Mouse (Mus musculus) layer of hippocampus, adult 9-11 months (tissue): ENCODE results near the gene Grik5.

ENCODE experiments used
- DNase-seq: peaks from one replicate; pipeline ENCODE4 v3.0.0; 2022

Grik5 gene

DNA sequence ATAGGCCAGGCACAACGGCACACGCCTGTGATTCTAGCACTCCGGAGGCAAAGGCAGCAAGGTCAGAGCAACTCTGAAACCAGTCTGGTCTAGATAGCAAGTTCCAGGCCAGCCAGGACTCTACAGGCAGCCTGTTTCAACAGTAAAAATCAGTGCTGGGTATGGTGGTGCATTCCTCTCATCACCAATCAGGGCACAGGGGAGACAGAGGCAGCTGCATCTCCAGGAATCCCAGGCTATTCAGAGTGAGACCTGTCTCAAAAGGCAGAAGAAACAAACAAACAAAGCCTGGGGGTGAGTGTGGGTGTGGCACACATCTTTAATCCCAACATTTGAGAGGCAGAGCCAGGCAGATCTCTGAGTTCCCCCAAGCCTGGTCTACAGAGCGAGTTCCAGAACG, 88.8 kb downstream of the Grik5 start:
- DNase-seq = peak; percentile 1

- DNase-seq = peak; percentile 4
Observed at GRCm38 (mm10) chr7:24980439-24980838, 91.7 kb downstream of the Grik5 start.

DNA sequence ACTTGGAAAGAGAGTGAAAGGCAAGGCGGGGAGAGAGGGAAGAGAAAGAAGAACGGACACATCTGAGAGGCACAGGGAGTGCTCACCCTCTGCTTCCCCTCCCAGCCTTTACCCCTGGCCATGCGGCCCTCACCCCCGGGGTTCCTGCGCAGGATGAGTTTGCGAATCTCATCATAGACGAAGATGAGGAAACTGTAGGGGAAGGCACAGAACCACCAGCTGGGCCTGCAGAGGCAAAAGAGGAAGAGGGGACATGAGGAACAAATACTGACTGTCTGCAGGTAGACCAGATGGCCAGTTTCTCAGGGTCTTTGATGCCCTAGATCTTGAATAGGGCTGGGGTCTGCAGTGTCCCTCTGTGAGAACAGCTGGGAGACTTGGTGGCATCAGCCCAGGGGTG, 93.4 kb downstream of the Grik5 start:
- peak; percentile 14 for DNase-seq

DNA sequence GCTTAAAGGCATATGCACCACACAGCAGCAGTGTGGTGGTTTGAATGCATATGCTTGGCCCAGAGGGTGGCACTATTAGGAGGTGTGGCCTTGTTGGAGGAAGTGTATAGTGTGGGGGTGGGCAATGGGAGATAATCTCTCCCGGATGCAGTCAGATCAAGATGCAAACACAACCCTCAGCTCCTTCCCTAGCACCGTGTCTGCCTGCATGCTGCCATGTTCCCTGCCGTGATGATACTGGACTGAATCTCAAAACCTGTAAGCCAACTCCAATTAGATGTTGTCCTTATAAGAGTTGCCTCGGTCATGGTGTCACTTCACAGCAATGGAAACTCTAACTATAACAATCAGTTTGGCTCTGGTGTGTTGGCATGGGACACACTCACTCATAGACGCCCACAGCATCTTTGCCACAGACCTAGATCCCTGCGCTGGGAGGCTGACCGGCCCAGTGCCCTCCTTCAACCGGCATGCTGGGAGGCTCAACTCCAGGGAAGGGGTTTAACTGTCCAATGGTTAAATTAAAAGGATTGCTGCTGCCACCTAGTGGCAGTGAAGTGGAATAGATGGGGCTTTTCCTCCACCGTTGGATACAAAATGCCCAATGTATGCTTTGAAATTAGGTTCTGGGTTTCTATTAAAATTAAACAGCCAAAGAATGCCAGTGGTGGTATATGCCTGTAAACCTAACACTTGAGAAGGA, 97.1 kb downstream of the Grik5 start:
- no peak for DNase-seq

DNA sequence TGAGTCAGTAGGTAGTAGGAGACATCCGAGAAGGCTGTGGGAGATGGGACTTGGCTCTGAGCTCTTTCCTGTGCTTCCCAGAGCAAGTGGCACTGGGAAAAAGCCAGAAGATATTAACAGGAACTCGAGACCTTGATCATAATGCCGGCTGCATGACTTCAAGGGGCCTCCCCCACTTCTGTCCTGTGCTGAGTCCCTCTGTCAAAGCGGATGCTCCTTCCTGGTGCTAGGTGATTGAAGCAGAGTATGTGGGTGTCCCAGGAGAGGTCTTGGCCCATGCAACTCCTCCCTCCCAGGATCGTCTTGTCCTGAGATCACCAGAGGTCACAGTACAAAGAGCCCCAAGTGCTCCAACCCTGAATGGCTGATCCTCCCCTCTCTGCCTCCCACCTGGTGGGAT, 98.2 kb downstream of the Grik5 start:
- DNase-seq = no peak

DNA sequence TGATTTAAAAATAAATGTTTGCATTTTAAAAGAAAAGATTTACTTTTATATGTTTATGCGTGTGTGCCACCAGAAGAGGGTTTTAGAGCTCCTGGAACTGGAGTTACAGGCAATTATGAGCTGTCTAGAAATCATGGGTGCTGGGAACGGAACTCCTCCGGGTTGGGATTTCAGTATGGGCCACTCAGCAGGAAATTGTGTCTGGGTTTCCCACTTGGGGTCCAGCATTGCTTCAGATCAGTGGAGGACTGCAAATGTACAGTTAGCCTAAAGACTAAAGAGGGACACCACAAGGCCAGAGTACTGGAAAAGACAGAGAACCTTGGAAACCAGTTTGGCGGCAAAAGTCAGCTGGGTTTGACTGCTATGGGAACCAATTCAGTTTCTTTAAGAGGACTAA, 98.9 kb downstream of the Grik5 start:
- DNase-seq = no peak

- DNase-seq = peak; percentile 97
Observed at GRCm38 (mm10) chr7:24971972-24972893, 99.9 kb downstream of the Grik5 start, which contains the start of gene Rabac1. Gene Rabac1 (minus strand): TSS chr7:24972754.

- DNase-seq = no peak
Observed at GRCm38 (mm10) chr7:24971261-24971971, 100.7 kb downstream of the Grik5 start.

DNA sequence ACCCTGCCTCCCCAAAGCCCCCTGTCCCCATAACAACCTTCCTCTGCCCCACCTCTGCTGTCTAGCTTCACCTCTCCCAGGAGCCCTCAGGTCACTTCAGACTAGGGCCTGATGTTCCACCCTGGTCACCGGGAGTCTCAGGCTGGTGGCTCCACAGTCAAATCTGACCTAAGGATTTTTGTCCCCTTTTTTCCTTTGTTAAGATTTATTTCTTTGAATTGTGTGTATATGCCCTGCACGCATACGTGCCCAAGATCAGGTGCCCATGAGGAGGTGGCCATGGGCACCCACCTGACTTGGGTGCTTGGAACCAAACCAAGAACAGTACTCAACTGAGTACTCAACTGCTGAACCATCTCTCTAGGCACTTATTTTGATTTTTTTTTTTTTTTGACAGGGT, 101.8 kb downstream of the Grik5 start:
- no peak for DNase-seq

- DNase-seq = peak; percentile 78
Observed at GRCm38 (mm10) chr7:24969805-24970204, 102.3 kb downstream of the Grik5 start.

DNA sequence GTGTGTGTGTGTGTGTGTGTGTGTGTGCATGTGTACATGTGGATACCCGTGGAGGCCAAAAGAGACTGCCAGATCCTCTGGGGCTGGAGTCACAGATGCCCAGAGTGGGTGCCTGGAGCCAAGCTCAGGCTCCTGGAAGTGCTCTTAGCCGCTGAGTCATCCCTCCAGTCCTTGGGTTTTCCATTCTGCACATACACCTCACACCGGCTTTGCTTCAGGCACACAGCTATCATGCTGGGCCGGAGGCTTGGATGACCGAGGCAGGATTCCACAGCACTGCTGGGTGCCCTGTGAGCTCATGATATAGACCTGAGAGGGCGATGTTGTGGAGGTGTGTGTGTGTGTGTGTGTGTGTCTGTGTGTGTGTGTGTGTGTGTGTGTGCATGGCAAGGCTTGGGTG, 103.7 kb downstream of the Grik5 start:
- DNase-seq = no peak

GRCm38 (mm10) chr7:24967966-24968365, 104.2 kb downstream of the Grik5 start:
- no peak for DNase-seq

DNA sequence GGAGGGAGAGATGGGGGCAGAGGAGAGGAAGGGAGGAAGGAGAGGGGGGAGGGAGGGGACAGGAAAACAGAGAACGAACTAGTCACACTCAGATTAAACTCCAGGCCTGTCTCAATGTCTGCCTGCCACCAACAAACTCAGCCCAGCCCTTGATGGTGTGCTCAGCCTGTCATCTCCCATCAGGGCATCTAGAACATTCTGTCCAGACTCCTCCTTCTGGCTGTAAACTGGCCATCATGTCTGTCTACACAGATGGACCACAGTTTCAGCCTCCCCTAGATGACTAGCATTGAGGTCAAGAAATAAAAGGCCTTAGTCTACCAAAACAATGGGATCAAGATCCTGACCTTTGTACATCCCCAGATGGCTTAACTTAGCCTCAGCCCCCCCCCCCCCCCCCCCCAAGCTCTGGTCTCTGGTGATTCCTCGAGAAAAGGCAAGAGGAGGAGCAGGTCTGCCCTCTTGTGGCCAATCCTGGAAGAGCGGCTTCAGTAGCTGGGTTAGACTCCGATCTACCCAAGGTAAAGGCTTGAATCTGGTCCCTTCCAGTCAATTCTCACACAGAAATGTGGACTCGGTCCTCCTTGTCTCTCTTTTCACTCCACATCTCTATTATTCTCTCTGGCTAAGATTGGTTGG, 107.1 kb downstream of the Grik5 start:
- peak; percentile 70 for DNase-seq

- DNase-seq = no peak
Observed at GRCm38 (mm10) chr7:24964288-24964687, 107.9 kb downstream of the Grik5 start.
